Mouse (Mus musculus) ES-E14 (cell line): ENCODE data around the gene 9930111J21Rik2. TPM values are rescaled to one million over a fixed set of nuclear protein-coding genes. Genes with fewer than 3 reads are reported as not detected.

Source experiments
- DNase-seq: peaks from one replicate; pipeline ENCODE4 v3.0.0-alpha.2; 2013; ENCODE audit warnings: low read depth, low spot score
- H3K27ac ChIP-seq: 2 replicates; pipeline ENCODE4 v1.5.1; 2012; ENCODE audit warnings: low read depth, mild to moderate bottlenecking, low read length, moderate library complexity, mixed read lengths; ENCODE audit not compliant: poor library complexity, insufficient read depth, severe bottlenecking
- H3K36me3 ChIP-seq: 2 replicates; pipeline ENCODE4 v1.6.1; 2012; ENCODE audit warnings: mild to moderate bottlenecking, low read length, moderate library complexity, mixed read lengths; ENCODE audit not compliant: control insufficient read depth, poor library complexity, insufficient read depth, severe bottlenecking
- H3K4me1 ChIP-seq, 2 experiments: fragments of 150-350 bp in 1 of 2; sonication (generic) in 1 of 2; 2 replicates each; pipeline ENCODE4 v1.6.1; 2012; ENCODE audit warnings: low read length in 2 of 2, mild to moderate bottlenecking in 1 of 2, mixed read lengths in 1 of 2; ENCODE audit not compliant: control insufficient read depth in 2 of 2, insufficient read depth in 2 of 2, poor library complexity in 1 of 2
- H3K4me3 ChIP-seq, 2 experiments: fragments of 150-350 bp in 1 of 2; sonication (generic) in 1 of 2; 2 replicates each; pipeline ENCODE4 v1.5.1; 2012; ENCODE audit warnings: low read length in 2 of 2, low read depth in 1 of 2, mild to moderate bottlenecking in 1 of 2, mixed read lengths in 1 of 2; ENCODE audit not compliant: insufficient read depth in 1 of 2, poor library complexity in 1 of 2, severe bottlenecking in 1 of 2
- H3K9ac ChIP-seq: 2 replicates; pipeline ENCODE4 v1.6.1; 2012; ENCODE audit warnings: low read depth, mild to moderate bottlenecking, low read length, mixed read lengths; ENCODE audit not compliant: poor library complexity, insufficient read depth, severe bottlenecking
- H3K9me3 ChIP-seq: fragments of 150-350 bp; sonication (generic); 2 replicates; pipeline ENCODE4 v1.6.1; 2012; ENCODE audit warnings: low read depth, mild to moderate bottlenecking, low read length; ENCODE audit not compliant: control insufficient read depth, insufficient read depth
- CHD2 ChIP-seq: IDR thresholded peaks from 2 replicates; pipeline ENCODE4 v1.6.1; 2014; ENCODE audit warnings: mild to moderate bottlenecking, low read depth, low read length, inconsistent platforms
- HCFC1 ChIP-seq: IDR thresholded peaks from 2 replicates; pipeline ENCODE4 v1.6.1; 2012; ENCODE audit warnings: low read length, inconsistent platforms, borderline replicate concordance; ENCODE audit not compliant: insufficient read depth
- MAFK ChIP-seq: IDR thresholded peaks from 2 replicates; pipeline ENCODE4 v1.6.1; 2014; ENCODE audit warnings: mild to moderate bottlenecking, low read depth, low read length, inconsistent platforms; ENCODE audit not compliant: insufficient read depth
- ZC3H11A ChIP-seq: IDR thresholded peaks from 2 replicates; pipeline ENCODE4 v1.6.1; 2012; ENCODE audit warnings: low read depth, mild to moderate bottlenecking, inconsistent platforms, low read length, borderline replicate concordance
- ZNF384 ChIP-seq: IDR thresholded peaks from 2 replicates; pipeline ENCODE4 v1.6.1; 2012; ENCODE audit warnings: low read depth, low read length, inconsistent platforms
- in situ Hi-C, 2 experiments: fragments of 600-800 bp; cut with MboI; formaldehyde crosslinking; loops; one replicate each; pipeline ENCODE4 v1.15.1; 2025; ENCODE audit warnings: low sequenced_read_pairs in 2 of 2, inconsistent platforms in 1 of 2; ENCODE audit not compliant: unreplicated experiment in 2 of 2
- total RNA-seq: library from RNA; depleted of rRNA; stranded (reverse); fragments of 300-350 nt; gene quantifications from 2 replicates; pipeline ENCODE4 v1.2.3, GENCODE M21; 2012

9930111J21Rik2 gene
- total RNA-seq, 1 experiment: 0.54 TPM

DNA sequence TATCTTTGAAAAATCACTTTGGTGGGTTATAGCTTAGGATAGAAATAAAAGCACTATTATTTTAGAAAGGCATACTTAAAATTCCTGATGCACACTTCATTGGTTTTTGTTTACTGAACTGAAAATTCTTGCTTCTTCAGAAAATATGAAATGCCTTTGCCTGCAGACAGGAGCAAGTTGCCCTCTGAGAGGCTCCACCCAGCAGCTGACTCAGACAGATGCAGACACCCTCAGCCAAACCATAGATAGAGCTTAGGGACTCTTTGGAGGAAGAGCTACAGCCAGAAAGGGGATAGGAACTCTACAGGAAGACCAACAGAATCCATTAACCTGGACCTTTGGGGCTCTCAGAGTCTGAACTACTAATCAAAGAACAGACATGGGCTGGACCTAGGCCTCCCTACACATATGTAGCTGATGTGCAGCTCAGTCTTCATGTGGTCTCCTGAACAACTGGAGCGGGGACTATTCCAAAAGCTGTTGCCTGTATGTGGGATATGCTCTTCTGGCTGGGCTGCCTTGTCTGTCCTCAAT lies 41.1 kb upstream of the 9930111J21Rik2 start:
- TF ChIP-seq MAFK (no peak), ZC3H11A (no peak), HCFC1 (no peak), ZNF384 (no peak), CHD2 (no peak)
- Histone ChIP-seq H3K36me3 (no peaks in the 10 kb centered on the region), H3K27ac (no peak overlapping the region), H3K4me1 (peaks cover 0 to 3% of the 10 kb centered on the region in 2 experiments; a peak in 1 of 4 replicates), H3K9me3 (no peaks in the 10 kb centered on the region), H3K4me3 (no peak overlapping the region), H3K9ac (no peak overlapping the region)
- DNase-seq: no peak
- in situ Hi-C loops: no loop called here

DNA sequence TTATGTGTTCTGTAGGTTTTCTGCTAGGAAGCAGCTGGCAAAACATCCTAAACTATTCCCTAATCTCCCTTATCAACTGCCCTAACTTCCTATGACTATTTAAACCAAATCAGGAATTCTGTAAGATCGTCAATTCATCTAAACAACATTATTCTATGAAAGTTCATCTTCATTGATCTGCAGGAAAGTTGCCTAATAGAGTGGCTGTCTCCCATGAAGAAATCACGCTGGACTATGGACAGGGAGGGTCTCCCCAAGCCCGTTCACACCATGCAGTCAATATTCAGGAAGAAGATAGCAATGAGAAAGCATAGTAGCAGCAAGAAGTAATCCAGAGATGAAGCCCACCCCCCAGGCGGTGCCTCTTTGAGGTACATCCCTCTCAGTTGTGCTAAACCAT lies 40.1 kb upstream of the 9930111J21Rik2 start:
- peaks cover 0 to 3% of the 10 kb centered on the region in 2 experiments; a peak in 1 of 4 replicates for H3K4me1 ChIP-seq
- H3K4me3 ChIP-seq: no peak overlapping the region
- no peak overlapping the region for H3K27ac ChIP-seq
- no peak overlapping the region for H3K9ac ChIP-seq
- H3K9me3 ChIP-seq: no peaks in the 10 kb centered on the region
- no peaks in the 10 kb centered on the region for H3K36me3 ChIP-seq
- no peak for TF ChIP-seq ZC3H11A
- TF ChIP-seq HCFC1: no peak
- no peak for TF ChIP-seq CHD2
- TF ChIP-seq MAFK: no peak
- no peak for TF ChIP-seq ZNF384
- DNase-seq: no peak
- in situ Hi-C loops: no loop called here

DNA sequence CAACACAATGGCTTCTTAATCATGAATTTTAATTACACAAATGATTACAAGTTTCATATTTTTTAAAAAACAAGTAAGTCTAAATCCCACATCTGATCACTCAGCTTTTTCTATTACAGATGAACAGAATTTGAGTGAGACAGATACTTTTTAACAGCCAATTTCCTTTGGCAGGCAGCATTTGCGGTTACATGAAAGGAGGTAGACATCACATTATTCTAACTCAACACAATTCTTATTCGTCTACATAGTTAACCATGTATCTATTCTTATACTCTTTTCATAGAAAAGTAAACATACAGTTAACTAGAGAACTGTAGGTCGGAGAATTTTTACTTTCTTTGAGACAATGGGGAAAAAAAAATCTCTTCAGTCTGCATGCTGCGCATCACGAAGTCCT lies 39.5 kb upstream of the 9930111J21Rik2 start:
- H3K9me3 ChIP-seq: no peaks in the 10 kb centered on the region
- no peak overlapping the region for H3K27ac ChIP-seq
- H3K4me3 ChIP-seq: no peak overlapping the region
- no peaks in the 10 kb centered on the region for H3K36me3 ChIP-seq
- H3K9ac ChIP-seq: no peak overlapping the region
- in situ Hi-C loops: no loop called here
- TF ChIP-seq HCFC1 (no peak), MAFK (no peak), ZC3H11A (no peak), CHD2 (no peak)
- DNase-seq: no peak
- H3K4me1 ChIP-seq: peaks cover 0 to 3% of the 10 kb centered on the region in 2 experiments; a peak in 1 of 4 replicates

DNA sequence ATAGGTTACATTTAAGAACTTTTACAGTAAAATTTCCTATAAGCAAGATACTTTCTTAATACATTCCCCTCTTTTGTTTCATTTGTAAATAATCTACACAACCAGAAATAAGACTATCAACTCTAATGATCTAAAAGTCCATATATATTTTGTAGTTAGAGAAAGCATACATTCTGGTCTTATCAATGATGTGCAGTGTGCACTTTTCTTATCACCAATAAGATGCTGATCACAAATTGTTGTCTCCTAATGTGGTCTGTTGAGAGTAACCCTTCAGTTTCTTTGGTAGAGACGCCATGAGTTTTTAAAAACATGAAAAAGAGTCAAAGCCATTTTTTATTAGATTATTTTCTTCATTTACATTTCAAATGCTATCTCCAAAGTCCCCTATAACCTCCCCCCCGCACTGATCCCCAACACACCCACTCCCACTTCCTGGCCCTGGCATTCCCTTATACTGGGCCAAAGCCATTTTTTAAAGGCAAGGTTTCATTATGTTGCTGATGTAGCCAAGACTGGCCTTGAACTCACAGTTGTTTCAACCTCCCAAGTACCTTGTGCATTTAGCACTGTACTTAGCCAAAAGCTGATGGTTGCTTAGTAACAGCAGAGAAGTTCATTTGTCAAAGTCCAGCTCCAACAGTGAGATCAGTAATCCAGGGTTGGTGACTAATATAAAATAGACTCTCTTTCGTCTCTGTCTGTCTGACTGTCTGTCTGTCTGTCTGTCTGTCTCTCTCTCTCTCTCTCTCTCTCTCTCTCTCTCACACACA lies 38.9 kb upstream of the 9930111J21Rik2 start:
- H3K27ac ChIP-seq: no peak overlapping the region
- DNase-seq: no peak
- no peaks in the 10 kb centered on the region for H3K36me3 ChIP-seq
- H3K9me3 ChIP-seq: no peaks in the 10 kb centered on the region
- TF ChIP-seq CHD2: no peak
- TF ChIP-seq ZNF384: no peak
- no peak for TF ChIP-seq MAFK
- no peak for TF ChIP-seq HCFC1
- TF ChIP-seq ZC3H11A: no peak
- no peak overlapping the region for H3K9ac ChIP-seq
- in situ Hi-C loops: no loop called here
- no peak overlapping the region for H3K4me3 ChIP-seq
- H3K4me1 ChIP-seq: peaks cover 0 to 3% of the 10 kb centered on the region in 2 experiments; a peak in 1 of 4 replicates
